Mouse (Mus musculus) adrenal gland, adult 8-10 months (tissue): ENCODE measurements around the gene Prrg4. TPM values are rescaled to one million over a fixed set of nuclear protein-coding genes. Genes with fewer than 3 reads are reported as not detected.
A peak's percentile ranks its signal among the peaks of the same experiment; 100 is the strongest.
"Not testable (repeated sequence)": the region's sequence is repeated elsewhere in the genome, so short reads cannot be mapped to it uniquely, and the experiment has no call there.

Experiments used
- DNase-seq: peaks from one replicate; pipeline ENCODE4 v3.0.0; 2022
- total RNA-seq, 4 experiments: library from RNA; stranded (reverse); gene quantifications; 2 replicates each; pipeline ENCODE4 v1.2.4; 2022

The Prrg4 gene
- total RNA-seq, result 10 to 100 TPM in 2 of 4 experiments, 1 to 10 TPM in 2; 3.2 to 20.5 (median 10.9) TPM

DNA sequence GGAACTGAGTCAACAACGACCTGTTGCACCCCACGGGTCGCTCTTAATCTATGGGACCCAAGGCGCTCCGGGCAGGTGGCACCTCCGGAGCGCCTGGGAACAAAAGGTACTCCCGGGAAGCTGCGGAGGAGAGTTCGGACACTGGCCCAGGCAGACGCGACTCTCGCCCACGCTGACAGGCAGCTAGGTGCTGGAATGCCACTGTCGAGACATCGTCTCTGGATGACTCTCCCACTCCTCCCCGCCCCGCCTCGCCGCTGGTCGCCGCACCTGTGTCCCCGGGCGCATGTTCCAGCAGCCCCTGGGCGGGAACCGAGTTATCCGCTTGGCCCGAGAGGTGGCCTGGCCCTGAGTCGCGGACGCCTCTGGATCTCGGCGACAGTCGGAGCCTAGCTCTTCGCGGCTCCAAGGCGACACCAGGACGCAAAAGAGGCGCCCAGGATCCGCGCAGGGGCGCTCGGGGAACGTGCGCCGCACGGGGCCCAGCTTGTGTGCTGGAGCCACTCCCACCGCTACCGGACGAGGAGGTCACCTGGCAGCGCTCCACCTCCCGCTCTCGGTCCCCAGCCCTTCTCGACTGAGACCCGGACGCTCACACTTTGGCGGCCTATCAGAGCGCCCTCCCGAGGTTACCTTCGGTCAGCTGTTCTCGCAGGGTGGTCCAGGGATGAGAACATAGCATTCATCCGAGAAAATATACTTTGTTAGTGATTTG, at the start of gene Prrg4:
TSS of gene Prrg4 (minus strand) at position 601 of the 715 bp plus-strand sequence.
- DNase-seq, result peak; percentile 73

DNA sequence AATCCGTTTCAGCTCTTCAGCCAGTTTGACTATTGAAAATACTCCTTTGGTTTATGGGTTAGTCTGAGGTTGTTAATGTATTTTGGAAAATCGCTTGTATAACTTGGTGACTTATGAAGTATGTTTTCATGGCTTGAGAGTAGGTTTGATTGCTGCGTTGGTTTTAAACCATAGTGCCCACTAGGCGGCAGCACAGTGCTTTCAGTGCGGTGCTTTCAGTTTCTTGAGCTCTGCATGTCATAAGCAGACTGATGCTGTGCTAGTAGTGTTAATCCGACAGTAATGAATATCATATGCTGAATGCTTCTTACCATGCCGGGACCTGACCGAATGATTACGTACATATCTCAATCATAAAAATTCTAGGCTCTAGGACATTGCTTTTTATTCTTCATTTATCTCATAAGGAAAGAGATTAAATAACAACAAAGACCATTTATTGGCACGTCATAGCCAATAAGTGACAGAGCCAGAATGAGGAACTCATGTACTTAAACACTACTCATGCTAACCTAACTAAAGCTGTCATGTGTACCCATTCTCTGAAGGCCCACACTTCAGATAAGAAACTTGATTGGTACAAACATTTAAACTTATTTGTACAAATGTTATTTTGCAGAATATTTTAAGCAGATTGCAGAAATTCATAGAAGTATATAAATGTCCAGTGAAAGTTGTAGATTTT, 38.3 kb upstream of the Prrg4 start:
- peak; percentile 57 for DNase-seq

DNA sequence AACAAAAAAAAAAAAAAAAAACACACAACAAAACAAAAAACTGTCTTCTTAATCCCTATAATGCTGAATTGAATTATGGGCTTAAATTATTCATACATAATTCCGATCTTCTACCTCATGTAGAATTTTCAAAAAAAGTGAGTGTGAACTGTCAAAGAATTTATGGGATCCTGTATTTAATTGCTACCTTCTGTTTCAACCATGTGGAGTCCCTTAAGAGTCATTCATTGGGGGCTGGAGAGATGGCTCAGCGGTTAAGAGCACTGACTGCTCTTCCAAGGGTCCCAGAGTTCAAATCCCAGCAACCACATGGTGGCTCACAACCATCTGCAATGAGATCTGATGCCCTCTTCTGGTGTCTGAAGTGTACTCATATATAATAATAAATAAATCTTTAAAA, 37.7 kb upstream of the Prrg4 start:
- DNase-seq, result not testable (repeated sequence)

GRCm38 (mm10) chr2:104886109-104886508, 36.4 kb upstream of the Prrg4 start:
- no peak for DNase-seq

GRCm38 (mm10) chr2:104878794-104879193, 29.1 kb upstream of the Prrg4 start:
- DNase-seq, result no peak

GRCm38 (mm10) chr2:104869101-104869500, 19.4 kb upstream of the Prrg4 start:
- no peak for DNase-seq

- DNase-seq, result no peak
These were observed 17.7 kb upstream of the Prrg4 start, which contains the start of gene Ccdc73 for GRCm38 (mm10) chr2:104867282-104867855. Gene Ccdc73 (plus strand): TSS chr2:104867805.

DNA sequence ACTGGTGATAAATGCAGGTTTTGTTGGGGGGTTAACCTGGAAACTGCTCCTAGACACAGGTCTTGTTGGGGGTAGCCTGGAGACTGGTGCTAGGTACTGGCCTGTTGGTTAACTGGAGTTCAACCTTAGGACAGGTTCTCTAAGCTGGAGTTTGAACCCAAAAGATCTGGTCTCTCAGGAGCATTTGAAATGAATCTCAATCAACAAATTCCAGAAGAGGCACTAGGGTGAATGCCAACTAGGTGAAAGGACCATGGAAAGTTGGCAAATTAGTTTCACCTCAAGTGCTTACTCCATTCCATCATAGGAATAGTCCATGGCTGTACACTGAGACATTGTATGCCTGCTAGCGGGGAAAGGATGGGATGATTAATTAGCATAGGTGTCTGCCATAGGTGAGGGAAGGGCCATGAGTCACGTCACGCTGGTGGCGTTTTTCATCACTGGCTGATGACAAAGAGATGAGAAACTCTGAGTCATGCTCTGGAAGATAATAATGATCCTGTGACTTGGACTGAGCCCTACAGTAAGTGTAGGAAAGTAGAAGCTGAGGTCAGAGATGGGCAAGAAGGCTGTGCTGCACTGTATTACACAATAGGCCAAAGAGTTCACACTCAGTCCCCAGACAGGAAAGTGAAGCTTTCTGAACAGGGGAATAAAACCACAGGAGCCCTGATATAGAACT, 14.6 kb upstream of the Prrg4 start:
- DNase-seq, result no peak

DNA sequence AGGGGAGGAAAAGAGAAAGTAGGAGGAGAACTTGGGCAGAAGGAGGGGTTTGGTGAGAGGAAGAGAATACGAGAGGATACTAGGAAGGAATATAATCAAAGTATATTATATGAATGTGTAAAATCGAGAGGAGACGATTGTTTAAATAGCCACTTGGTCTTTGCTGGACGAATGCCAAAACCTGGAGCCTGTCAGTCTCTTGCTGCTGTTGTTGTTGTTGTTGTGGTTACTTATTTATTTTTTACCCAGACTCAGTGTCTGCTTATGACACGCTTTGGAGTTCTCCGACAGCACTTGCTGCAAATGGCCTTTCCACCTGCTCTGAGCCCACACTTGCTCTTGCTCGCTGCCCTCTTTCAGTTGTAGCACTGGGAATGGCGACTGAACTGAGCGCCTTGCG, 10.8 kb upstream of the Prrg4 start:
- no peak for DNase-seq

GRCm38 (mm10) chr2:104859060-104859459, 9.4 kb upstream of the Prrg4 start:
- no peak for DNase-seq

DNA sequence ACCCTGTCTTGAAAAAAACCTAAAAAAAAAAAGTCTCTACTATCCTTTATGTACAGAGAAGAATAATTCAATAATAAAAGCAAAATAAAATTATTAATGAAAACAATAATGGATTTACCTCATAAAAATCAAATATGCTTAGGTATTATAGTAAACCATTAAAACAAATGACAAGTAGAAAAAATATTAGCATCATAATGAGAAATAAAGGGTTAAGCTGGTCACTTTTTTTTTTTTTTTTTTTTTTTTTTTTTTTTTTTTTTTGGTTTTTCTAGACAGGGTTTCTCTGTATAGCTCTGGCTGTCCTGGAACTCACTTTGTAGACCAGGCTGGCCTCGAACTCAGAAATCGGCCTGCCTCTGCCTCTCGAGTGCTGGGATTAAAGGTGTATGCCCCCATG, 8.4 kb upstream of the Prrg4 start:
- DNase-seq, result not testable (repeated sequence)

DNA sequence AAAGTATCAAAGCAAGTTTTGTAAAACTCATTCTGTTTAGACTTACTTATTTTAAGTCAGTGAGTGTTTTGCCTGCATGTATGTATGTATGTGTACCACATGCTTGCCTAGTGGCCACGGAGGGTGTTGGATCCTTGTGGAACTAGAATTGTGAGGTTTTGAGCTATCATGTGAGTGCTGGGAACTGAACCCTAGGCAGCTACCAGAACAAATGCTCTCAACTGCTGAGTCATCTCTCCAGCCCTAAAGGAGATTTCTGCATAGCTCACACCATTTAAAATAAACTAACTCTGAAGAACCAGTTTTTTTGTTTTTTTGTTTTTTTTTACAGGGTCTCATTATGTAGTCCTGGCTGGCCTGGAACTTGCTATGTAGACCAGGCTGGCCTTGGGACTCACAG, 6.5 kb upstream of the Prrg4 start:
- no peak for DNase-seq

- no peak for DNase-seq
These were observed 6.1 kb upstream of the Prrg4 start for GRCm38 (mm10) chr2:104855732-104856131.

DNA sequence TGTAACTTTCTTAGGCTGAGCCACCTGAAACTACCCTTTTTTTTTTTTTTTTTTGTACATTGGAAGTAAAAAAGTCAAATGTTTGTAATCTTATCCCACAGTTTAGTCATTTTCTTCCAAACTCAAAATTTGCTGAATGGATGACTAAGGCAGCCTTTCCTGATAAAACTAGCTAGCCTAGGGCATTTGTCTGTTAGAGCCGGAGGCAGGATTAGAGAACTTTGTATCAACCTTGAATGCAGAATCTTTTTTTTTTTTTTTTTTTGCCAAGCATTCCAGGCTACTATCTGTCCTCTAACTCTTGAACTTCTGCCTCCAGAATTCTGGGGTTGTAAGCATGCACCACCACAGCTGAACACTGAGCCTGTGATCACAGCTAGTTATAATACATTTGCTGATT, 5.2 kb upstream of the Prrg4 start:
- DNase-seq, result no peak

DNA sequence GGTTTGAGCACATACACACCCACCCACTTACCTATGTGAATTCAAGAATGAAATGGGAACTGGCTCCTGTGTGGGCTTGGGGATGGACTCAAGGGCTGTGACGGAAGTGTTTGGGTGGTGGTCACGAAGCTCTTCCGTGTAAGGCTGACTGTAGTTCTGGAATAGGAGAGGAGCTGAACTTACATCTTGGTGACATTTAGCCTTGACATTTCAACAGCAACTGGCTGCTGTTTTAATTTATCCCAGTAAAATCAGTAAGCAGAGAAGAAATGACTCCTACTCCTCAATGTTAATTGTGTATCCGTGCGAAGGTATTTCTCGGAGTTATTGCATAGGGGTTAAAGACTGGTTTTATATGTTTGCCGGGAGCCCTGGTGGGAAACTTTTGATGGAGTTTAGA, 2.9 kb upstream of the Prrg4 start:
- DNase-seq, result no peak

DNA sequence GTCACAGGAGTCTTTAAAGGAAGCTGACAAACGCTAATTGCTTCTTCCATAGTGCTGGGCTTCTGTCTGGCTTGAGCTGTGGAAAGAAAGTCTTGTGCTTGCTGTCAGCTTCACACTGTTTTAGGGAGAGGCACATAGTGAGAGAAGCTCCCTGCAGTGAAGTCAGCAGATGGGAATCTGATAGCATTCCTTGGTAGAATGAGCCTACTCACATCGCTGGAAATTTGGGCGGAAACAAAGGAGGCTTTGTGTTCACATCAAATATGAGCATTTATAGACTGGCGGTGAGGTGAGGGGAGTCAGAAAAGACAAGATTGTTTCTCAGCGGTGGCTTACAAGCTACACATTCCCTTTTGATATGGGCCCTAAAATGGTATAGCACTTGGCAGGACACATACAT, 2.0 kb upstream of the Prrg4 start:
- DNase-seq, result no peak

GRCm38 (mm10) chr2:104849991-104850359, 299 bp upstream of the Prrg4 start:
- no peak for DNase-seq

DNA sequence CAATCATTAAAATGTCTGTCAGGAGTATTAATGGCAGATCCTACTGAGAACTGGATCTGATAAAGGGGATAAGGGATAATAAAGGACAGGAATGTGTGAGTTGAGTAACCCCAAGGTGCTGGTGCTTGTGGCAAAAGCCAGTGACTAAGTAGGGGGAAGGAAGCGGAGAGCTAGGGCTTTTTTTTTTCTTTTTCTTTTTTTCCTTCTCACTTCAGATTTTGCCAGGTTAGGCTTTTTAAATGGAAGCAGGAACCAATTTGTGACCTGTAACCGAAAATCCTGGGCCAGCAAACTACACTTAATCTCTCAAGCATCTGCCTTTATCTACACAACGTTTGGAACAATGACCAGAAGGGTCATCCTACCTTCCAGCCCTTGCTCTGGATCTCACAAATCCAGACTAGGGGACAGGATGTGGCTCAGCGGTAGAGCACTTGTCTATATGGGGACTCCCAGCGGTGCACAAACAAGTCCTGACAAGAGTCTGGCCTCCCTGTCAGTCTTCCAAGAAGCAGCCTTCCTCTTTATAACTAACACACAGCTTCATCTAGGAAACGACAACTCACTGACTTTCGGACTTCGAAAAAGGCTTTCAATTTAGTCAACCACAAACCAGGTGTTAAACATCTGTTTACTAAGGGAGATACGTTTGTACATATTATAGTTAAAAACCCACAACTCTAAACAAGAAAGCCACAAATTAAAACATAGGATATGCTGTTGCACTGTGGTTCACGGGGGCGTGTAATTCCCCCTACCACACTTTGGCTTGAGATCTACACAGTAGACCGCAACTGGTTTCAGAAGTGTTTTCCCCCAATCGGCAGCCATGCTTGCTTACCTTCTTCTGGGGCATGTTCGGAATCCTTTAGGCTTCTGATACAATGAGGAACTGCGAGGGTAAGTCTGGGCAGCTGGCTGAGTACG, 1.2 kb downstream of the Prrg4 start:
- DNase-seq, result no peak

GRCm38 (mm10) chr2:104847645-104848044, 2.0 kb downstream of the Prrg4 start:
- no peak for DNase-seq

GRCm38 (mm10) chr2:104846638-104847414, 2.9 kb downstream of the Prrg4 start:
- DNase-seq, result no peak

DNA sequence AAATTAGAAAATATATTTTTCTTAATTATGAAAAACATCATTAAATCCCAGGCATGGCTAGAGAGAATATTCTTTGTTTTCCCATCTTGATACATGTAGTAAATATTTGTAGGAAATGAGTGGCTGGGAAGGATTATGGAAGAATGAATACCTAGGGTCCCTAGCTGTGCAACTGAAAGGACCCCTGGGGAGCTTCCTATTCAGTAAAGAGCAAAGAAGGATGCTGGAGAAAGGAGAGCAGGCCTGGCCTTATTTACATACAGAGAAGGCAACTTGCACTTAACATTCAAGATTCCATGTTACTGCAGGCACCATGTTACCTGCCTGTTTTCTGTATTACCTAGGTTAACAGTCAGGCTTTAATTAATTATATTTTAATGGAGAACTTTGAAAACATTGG, 7.1 kb downstream of the Prrg4 start:
- no peak for DNase-seq
